Comparison of ENCODE assay signal across 21 mouse cellular contexts in genomic region chr15:6411334-6411733, GRCm38 (mm10). TPM values are rescaled to one million over a fixed set of nuclear protein-coding genes. Genes with fewer than 3 reads are reported as not detected.
A peak's percentile ranks its signal among the peaks of the same experiment; 100 is the strongest.
DNase-seq lines count a peak whose midpoint lies in the region; ATAC-seq and TF ChIP-seq lines count a peak whose summit lies in the region.
"Had no signal": no experiment of that assay in that cellular context is flagged by ENCODE, and none has a peak within 500 bp of the region (broad histone marks: within the 10 kb centered on the region; RNA-seq: fewer than 3 reads in every experiment).

No protein-coding gene starts in this region.

- intact Hi-C loops in heart, postnatal 14 days (cut with DNase I): no loop called here

- H3K27ac ChIP-seq in embryonic fibroblast, embryonic 13.5 days (ENCODE audit: insufficient read depth, low read length): peak overlapping the region; percentile 72; the same call in 1 of the 2 replicates
- H3K27ac ChIP-seq in kidney, embryonic 15.5 days: no peak overlapping the region
- H3K27ac ChIP-seq: heart, embryonic 15.5 days; hindbrain, embryonic 13.5 days; intestine, embryonic 15.5 days; limb, embryonic 15.5 days; neural tube, embryonic 12.5 days had no signal

- peaks cover 50% of the 10 kb centered on the region for H3K79me2 ChIP-seq in C2C12 (ENCODE audit: control insufficient read depth, insufficient read depth)

- TF ChIP-seq CTCF in C2C12 (IDR thresholded peaks at IDR 0.05; ENCODE audit: control insufficient read depth, insufficient read depth, insufficient read length): no peak
- no peak for TF ChIP-seq CTCF in embryonic fibroblast, embryonic 13.5 days (IDR thresholded peaks at IDR 0.05; ENCODE audit: borderline replicate concordance, insufficient read depth, low read length)

- H3K36me3 ChIP-seq in C2C12 (ENCODE audit: control insufficient read depth, insufficient read depth): peaks cover 39% of the 10 kb centered on the region
- no peaks in the 10 kb centered on the region for H3K36me3 ChIP-seq in kidney, embryonic 15.5 days
- H3K36me3 ChIP-seq: heart, embryonic 15.5 days; hindbrain, embryonic 13.5 days; intestine, embryonic 15.5 days; neural tube, embryonic 12.5 days had no signal

- no peak for TF ChIP-seq POLR2A in embryonic fibroblast, embryonic 13.5 days (IDR thresholded peaks at IDR 0.05; ENCODE audit: low read depth, low read length)

- H3K4me3 ChIP-seq in C2C12 (ENCODE audit: insufficient read depth, poor library complexity, severe bottlenecking): no peak overlapping the region
- no peak overlapping the region for H3K4me3 ChIP-seq in embryonic fibroblast, embryonic 13.5 days (ENCODE audit: insufficient read depth, low read length)
- no peak overlapping the region for H3K4me3 ChIP-seq in kidney, embryonic 15.5 days (replicated peaks)
- H3K4me3 ChIP-seq: heart, embryonic 15.5 days; hindbrain, embryonic 13.5 days; intestine, embryonic 15.5 days; limb, embryonic 15.5 days; neural tube, embryonic 12.5 days had no signal

- H3K4me1 ChIP-seq in embryonic fibroblast, embryonic 13.5 days (ENCODE audit: control insufficient read depth, insufficient read depth, low read length): peaks cover 5% of the 10 kb centered on the region; the same call in 1 of the 2 replicates
- H3K4me1 ChIP-seq in kidney, embryonic 15.5 days: 0 out of 2 replicates have a peak, but pooled peaks cover 6% of the 10 kb centered on the region
- H3K4me1 ChIP-seq: heart, embryonic 15.5 days; hindbrain, embryonic 13.5 days; intestine, embryonic 15.5 days; limb, embryonic 15.5 days; neural tube, embryonic 12.5 days had no signal

- 84% methylated on average over 6 of the region's 6 CpGs for WGBS in kidney, embryonic 15.5 days

- peaks cover 12% of the 10 kb centered on the region for H3K79me3 ChIP-seq in C2C12 (ENCODE audit: low read depth)

- no peaks in the 10 kb centered on the region for H3K9me3 ChIP-seq in kidney, embryonic 15.5 days (replicated peaks)
- H3K9me3 ChIP-seq: heart, embryonic 15.5 days; hindbrain, embryonic 13.5 days; intestine, embryonic 15.5 days; limb, embryonic 15.5 days; neural tube, embryonic 12.5 days had no signal

- H3K27me3 ChIP-seq in C2C12 (ENCODE audit: control insufficient read depth, insufficient read depth, insufficient read length): no peaks in the 10 kb centered on the region
- no peaks in the 10 kb centered on the region for H3K27me3 ChIP-seq in kidney, embryonic 15.5 days
- H3K27me3 ChIP-seq: CH12.LX; heart, embryonic 15.5 days; hindbrain, embryonic 13.5 days; intestine, embryonic 15.5 days; limb, embryonic 15.5 days; neural tube, embryonic 12.5 days had no signal

- no peak overlapping the region for H3K4me2 ChIP-seq in kidney, embryonic 15.5 days
- H3K4me2 ChIP-seq: heart, embryonic 15.5 days; hindbrain, embryonic 13.5 days; intestine, embryonic 15.5 days; limb, embryonic 15.5 days; neural tube, embryonic 12.5 days had no signal

- no peak overlapping the region for H3K9ac ChIP-seq in kidney, embryonic 15.5 days
- H3K9ac ChIP-seq: heart, embryonic 15.5 days; hindbrain, embryonic 13.5 days; intestine, embryonic 15.5 days; limb, embryonic 15.5 days; neural tube, embryonic 12.5 days had no signal

- peak; percentile 41 for DNase-seq in heart, adult 8-10 months (ENCODE audit: low spot score)
- DNase-seq in heart, postnatal 14 days: no peak
- peak; percentile 53 for DNase-seq in 3134 (ENCODE audit: extremely low read depth, insufficient read length, low spot score)
- no peak for DNase-seq in ovary, postnatal 10 days (ENCODE audit: low spot score)
- DNase-seq: cerebellum, postnatal 25 days; kidney, postnatal 10 days; right cerebral cortex, postnatal 4 days had no signal

- no peak for ATAC-seq in kidney, embryonic 15.5 days (replicated peaks; ENCODE audit: low FRiP score)
- ATAC-seq: intestine, embryonic 15.5 days had no signal

- no peak overlapping the region for H3ac ChIP-seq in C2C12 (ENCODE audit: control insufficient read depth, insufficient read length, low read depth)

TF ChIP-seq in C2C12, 6 proteins besides CTCF, POLR2A, EP300 and RAD21:
- TF ChIP-seq MYOD1 (IDR thresholded peaks at IDR 0.05; ENCODE audit: control insufficient read depth, insufficient read length, low read depth) (no peak), MAX (IDR thresholded peaks at IDR 0.05) (peak; percentile 12), FOSL1 (IDR thresholded peaks at IDR 0.05; ENCODE audit: insufficient read depth, low read length, poor library complexity, severe bottlenecking) (peak; percentile 95), USF1 (IDR thresholded peaks at IDR 0.05; ENCODE audit: low read depth) (no peak), MYOG (IDR thresholded peaks at IDR 0.05; ENCODE audit: control insufficient read depth, extremely low read depth, insufficient read length) (no peak), CEBPB (IDR thresholded peaks at IDR 0.05; ENCODE audit: low read depth) (peak; percentile 93)

RNA-seq across cellular contexts. Expression of gene C9, which starts 33.8 kb away (rescaled TPM):
- total RNA-seq in heart, adult 8-10 months (2022): not detected
- not detected for total RNA-seq in heart, postnatal 14 days (2021)
- not detected for polyA plus RNA-seq in C2C12 (2012; fragmentation: generic; extraction: Trizol)
- not detected in 2 replicates for polyA plus RNA-seq in embryonic fibroblast, embryonic 13.5 days (2011; ENCODE audit: insufficient read length, low read depth, missing spikeins)
- polyA plus RNA-seq in kidney, embryonic 15.5 days (2015; fragmentation: Nextera tagmentation; extraction: Ambion mirVana): 0.08 and 0.13 TPM in 2 replicates
- total RNA-seq: CH12.LX; gastrocnemius, postnatal 4 days; left cerebral cortex, postnatal 14 days; midbrain, postnatal 0 days had no signal
- polyA plus RNA-seq: embryonic facial prominence, embryonic 11.5 days; frontal cortex, adult 2 months; heart, embryonic 15.5 days; hindbrain, embryonic 13.5 days; limb, embryonic 15.5 days; midbrain, postnatal 0 days; neural tube, embryonic 12.5 days had no signal

Comparison
In these comparisons a context has a peak if more than half of its experiments do, and no peak if none do; other contexts are left out.
1. DNase-seq: peak in heart, adult 8-10 months (single experiment) and 3134 (single experiment); none in heart, postnatal 14 days (0 of 2) and ovary, postnatal 10 days (single experiment).